Mouse (Mus musculus) frontal cortex, adult 2 months (tissue): Measurements from ENCODE around the gene Ppm1h. TPM values are rescaled to one million over a fixed set of nuclear protein-coding genes. Genes with fewer than 3 reads are reported as not detected.
A peak's percentile ranks its signal among the peaks of the same experiment; 100 is the strongest.
"Not testable (repeated sequence)": the region's sequence is repeated elsewhere in the genome, so short reads cannot be mapped to it uniquely, and the experiment has no call there.

Experiments
- DNase-seq, 2 experiments: peaks; one replicate each; pipeline ENCODE4 v3.0.0; 2022; ENCODE audit warnings: low spot score in 1 of 2; ENCODE audit errors: extremely low spot score in 1 of 2
- polyA plus RNA-seq: library from polyadenylated mRNA; depleted of rRNA; stranded (reverse); fragments of >200 nt; gene quantifications from 2 replicates; pipeline ENCODE4 v1.2.3, GENCODE M21; 2012

Gene Ppm1h
- polyA plus RNA-seq, 1 experiment = 29.9 TPM

DNA sequence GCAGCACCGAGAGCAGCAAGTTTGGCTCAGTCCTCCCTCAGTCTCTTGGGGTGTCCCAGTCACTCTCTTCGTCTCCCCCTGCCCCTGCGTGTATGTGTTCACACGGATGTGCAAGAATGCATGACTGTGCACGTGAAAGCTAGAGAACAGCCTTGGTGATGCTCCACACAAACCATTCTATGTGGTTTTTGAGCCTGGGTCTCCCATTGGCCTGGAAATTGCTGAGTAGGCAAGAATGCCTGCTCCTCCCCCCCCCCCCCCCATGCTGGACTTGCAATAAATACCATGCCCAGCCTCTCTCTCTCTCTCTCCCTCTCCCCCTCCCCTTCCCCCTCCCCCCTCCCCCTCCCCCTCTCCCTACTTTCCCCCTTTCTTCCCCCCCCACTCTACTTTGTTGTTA is 280.1 kb downstream of the Ppm1h start:
- DNase-seq = no peak

DNA sequence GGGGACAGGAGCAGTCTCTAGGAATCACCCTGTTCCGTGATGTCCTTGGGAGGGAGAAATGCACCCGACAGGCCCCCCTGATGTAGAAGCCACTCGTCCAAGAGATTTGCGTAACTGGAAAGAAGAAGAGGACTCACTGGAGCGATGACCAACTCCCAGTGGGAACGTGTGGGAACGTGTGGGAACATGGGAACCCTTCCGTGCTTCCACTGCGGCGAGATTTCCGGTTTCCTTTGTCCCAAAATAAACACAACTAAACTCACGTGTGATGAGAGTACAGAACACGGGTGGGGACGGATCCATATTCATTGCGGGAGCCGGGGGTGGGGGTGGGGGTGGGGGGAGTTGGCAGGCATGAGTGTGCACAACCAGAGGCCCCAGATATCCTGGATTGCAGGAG is 281.7 kb downstream of the Ppm1h start:
- no peak for DNase-seq

DNA sequence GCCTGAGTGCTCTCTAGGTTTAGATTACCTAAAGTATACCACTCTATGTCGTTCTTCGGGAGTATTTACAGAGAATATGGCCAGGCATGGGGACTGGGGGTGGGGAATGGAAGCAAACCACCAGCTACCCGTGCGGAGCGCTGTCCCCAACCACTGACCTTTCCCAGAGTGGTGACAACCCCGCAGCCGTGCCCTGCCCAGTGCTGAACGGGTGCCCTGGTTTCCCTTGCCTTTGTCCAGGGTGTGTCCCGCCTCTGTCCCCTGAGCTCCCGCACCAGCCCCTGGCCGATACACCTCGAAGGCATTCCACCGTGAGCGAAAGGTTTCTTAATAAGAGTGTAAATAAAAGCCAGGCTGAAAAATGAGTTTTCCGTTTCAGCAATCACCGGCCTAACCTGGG is 282.2 kb downstream of the Ppm1h start:
- no peak for DNase-seq

DNA sequence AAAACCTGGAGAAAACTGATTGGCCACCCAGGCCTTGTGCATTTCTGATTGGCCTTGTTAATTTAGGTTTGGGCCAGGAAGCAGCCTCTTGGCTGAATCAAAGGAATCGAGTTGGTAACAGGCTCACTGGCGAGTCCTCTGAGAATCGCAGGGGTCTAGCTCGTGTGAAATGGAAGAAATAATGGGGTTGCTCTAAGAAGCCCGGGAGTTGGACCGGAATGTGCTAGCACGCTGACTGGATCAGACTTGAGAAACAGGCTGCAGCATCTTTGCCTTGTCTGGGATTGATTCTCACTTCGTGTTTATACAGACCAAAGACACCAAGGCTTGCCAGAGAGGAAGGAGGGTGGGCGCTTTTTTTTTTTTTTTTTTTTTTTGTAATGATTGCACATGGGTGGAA is 282.9 kb downstream of the Ppm1h start:
- no peak for DNase-seq

DNA sequence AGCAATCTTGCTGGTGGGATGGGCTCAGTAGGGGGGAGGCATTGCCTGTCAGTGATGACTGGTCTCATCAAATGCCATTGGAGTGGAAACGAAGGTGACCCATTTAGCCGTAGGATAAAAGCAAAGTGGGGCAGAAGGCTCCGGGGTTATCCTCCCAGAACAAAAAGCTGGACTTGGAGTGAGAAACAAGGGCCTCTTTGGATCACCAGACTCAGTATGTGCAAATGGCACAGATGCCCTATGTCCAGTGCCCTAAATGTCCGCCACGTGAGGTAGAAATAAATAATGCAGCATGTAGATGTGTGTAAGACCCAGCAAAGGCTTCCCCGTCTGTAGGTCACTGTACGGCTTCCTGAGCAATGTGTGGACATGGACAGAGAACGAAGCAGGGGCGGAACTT is 284.1 kb downstream of the Ppm1h start:
- DNase-seq = no peak

DNA sequence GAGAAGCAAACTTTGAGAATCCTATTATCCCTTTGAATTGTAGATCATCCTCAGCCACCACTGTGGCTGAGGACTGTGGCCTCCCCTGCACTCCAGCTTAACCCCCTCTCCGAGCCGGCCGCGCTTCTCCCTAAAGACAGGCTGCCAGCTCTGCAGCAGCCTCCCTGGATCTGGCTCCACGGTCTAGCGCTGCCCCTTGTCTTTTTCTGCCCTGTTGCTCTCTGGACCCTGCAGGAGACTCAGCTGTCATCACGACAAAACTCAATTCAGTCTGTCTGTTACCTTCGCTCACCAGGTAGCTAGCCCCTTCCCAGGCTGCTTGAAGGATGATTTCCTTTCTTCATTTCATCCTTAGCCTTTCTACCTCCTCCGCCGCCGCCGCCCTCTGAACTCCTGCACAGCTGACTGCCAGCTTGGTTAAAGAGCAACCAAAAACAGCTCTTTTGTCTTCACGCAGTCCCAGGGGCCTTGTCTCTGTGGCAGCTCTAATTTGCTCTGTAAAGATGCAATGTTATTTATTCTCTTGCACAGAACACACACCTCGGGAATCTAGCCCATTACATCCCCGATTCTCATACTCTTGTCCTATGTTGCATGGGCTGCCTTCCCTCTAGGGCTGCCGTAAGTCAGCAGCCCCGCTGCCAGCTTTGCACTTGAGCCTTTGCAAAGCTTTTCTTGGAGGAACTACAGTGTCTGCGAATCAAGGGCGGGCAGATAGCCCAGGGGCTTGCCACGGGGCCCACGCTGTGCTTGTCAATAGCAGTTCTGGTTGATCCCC is 285.1 kb downstream of the Ppm1h start:
- no peak for DNase-seq

DNA sequence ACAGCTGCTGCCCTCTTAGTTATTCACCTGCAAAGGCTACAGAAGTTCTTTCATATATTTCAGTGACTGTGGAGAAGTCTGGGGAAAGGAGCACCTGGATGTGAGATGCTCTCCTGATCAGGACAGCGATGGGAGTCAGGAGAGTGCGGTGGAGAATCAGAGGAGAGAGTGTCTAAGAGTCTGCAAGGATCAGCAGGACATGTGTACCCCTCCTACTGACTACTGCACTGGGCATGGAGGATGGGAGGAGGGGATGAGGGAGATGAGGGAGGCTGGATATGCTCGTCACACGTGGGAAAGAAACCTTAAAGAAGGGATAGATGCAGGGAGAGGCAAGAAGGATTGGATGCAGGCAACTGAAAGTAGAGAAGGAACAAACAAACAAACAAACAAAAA is 285.7 kb downstream of the Ppm1h start:
- no peak for DNase-seq

DNA sequence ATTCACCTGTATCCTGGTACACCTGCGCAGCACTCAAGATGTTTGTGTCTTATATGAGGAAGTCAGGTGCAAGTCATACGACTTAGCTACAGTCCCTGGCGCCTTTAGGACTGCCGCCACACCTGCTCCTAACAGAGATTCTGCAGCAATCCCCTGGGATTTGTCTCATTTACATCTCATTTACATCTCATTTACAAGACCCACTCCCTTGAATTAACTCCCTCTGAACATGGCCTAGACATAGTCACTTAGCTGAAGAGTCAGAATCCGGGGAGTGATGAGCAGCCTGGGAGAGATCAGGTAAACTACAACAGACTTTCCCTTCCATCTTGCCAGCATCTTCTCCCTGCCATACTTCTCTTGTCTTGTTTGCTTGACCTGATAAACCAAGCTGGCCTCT is 287.1 kb downstream of the Ppm1h start:
- DNase-seq = not testable (repeated sequence)

DNA sequence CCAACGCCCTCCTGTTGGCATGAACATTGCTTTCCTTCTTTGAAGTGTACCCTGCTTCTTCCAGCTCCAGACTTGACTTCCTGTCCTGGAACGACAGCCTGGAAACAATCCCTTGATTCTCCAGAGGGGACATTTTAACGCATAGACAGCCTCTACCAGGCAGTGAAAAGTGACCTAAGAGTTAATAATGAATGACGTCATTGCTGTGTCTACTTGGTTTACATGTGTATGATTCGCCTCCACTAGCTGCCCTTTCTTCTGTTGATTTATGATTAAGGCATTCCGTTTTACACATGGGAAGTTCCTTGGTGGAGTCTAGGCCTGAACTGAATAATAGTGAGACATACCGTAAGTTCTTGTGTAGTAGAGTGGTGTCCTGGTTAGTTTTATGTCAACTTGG is 287.9 kb downstream of the Ppm1h start:
- no peak for DNase-seq

DNA sequence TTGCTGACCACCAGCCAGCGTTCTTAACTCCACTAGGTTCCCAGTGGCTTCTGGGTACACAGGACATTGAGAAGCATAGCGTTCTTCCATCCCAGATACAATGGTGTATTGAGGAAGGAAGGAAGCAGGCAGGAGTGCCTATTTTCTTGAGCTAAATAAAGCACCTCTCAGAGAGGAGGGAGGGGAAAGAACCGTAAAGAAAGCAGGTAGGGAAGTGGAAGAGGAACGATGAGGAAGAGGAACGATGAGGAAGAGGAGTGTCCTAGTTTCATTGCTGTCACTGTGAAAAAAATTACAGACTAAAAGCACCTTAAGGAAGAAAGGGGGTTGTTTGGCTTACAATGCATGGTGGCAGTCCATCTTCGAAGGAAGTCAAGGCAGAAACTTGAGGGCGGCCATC is 291.6 kb downstream of the Ppm1h start:
- DNase-seq = no peak

DNA sequence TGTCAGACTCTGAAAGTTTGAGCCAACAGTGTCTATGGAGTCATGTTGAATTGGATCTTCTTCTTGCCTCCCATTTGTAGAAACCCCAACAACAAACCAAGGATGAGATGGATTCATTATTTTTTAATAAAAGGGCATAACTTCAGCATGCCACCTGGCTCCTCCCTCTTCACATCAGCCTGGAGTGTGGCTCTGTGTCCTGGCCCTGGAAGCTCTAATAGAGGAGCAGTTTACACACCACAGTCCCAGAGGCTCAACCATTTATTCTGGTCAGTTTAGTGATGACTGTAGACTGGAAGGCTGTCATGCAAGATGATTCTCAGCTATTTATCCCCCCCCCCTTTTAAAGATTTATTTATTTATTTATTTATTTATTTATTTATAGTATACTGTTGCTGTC is 294.7 kb downstream of the Ppm1h start:
- DNase-seq = no peak

DNA sequence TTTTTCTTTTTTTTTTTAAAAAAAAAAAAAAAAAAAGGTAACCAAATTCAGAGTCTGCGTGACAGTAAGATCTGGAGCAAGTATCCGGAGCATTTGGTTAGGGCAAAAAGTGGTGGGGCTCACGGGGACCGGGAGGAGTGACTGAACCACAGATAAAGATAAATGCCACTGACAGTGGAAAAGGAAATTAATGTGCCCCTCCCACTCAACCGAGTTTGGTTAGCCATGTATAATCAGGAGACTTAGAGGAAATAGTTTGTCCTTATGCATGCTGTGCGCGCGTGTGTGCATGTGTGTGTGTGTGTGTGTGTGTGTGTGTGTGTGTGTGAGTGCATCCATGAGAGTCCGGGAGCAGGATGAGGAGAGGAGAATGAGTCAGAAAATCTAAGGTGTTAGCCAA is 297.5 kb downstream of the Ppm1h start:
- DNase-seq = no peak

DNA sequence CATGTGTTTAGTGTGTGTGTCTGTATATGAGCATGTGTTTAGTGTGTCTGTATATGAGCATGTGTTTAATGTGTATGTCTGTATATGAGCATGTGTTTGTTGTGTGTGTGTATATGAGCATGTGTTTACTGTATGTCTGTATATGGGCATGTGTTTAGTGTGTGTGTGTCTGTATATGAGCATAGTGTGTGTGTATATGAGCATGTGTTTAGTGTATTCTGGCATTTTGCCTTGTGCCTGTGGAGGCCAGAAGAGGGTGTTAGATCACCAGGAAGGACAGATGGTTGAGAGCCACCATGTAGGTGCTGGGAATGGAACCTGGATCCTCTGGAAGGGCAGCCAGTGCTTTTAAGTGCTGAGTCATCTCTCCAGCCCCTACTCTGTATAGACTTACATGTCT is 300.8 kb downstream of the Ppm1h start:
- DNase-seq = no peak

DNA sequence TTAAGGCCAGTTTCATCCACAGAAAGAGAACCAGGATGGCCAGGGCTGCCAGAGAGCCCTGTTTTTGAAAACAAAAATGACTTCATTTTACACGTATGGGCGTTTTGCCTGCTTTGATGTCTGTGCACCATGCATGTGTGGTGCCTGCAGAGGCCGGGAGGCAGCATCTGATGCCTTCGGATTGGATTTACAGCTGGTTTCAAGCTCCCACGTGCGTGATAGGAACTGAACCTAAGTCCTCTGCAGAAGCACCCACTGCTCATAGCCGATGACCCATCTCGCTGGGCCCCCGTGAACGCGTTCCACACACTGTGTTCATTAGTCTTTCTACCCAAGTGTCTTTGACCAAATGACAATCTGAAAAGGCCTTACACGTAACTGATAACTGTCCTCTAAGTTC is 301.6 kb downstream of the Ppm1h start:
- DNase-seq = no peak

DNA sequence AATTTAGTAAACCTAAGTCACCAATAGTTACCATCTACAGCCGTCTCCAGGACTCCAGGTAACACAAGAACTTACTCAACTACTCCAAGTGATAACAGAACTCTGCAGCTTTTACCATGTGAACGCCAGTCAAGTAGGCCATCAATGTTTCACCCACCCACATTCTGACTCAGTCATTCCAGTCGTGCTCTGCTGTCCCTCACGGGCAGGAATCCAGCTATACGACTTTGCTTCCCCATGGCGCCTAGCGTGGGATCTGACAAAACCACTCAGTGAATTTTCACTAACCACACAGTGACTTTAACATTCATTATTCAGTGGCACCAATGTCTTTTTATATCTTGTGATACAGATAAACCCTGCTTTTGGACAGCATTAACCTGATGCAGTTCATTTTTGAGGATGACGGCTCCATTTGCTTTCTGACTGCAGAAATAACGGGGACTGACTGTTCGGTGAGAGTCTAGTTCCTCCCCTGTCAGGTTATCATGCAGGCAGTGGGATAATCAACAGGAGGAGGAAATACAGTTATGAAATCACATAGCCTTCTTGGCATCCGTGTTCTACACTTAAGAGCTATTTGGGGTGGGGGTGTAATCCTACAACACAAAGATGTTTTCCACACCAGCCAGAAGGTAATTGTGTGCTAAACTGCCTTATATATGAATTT is 304.5 kb downstream of the Ppm1h start:
- DNase-seq = peak in 1 of 2 experiments; percentile 70

DNA sequence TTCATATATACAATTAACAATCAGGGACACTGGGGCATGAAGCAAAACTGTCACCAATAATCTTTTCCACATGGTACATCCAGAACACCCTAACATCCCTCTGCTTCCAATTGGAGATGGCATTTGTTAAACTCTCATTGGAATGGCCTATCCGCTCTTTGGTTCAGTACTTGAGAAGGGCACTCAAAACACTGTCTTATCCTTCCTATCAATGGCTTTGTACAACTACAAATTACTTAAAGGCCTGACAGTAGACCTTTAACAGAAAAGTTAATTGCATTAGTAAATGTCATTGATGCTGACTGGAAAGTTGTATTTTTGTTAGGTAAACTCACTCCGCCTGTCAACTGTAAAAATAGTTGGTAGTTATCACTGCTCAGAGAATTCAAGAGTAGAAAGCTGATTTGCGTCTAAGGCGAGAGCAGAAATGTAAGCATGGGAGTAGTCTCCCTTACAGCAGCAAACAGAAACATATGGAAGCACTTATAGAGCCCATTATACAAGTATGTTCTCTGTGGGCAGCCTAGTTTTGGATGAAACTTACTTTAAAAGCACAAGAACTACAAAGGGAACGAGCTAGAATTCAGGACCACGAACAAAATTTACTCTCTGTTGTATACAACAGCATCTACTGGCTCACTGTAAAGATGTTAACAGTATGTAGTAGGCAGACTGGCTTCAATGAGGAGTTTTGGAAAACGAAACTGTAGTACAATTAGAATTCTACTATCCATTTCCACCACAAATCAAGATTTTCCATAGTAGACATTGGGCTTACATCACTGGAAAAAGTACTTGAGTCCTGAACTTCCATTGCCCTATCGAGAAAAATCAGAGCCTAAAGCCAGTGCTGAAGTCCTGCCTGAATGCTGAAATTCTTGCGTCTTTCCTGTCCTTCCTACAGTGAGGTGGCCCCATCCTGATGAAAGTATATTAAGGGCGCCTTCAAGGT is 305.3 kb downstream of the Ppm1h start:
- DNase-seq = no peak

DNA sequence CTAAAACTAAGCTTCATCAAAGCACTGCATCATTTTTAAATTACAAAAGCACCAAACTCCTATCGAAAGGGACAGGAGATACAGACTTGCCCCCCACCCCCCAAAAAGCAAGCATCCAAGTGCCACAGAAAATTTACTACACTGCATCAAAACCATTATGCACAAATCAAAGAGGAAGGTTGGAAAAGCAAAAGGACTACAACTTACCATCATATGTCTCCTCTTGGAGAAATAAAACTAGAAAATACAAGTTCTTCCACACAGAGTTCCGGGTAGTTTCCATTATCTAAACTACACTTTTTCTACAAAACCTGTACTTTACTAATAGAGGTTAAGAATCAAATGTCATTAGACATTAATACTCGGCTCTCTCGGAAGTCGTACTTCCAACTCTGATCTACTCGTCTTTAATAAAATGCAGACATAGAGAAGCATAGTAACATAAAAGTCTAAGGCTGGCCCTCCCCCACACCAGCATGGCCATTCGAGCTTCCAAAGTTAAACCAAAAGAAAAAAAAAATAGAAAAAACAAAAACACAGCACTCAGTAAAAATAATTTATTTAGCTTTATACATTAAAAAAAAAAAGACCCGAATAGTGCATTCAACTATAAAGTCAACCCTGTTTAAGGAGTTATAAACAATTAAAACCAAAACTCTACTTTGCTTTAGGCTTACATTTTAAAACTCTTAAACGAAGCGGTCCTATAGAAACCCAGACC is 306.1 kb downstream of the Ppm1h start:
- no peak for DNase-seq

DNA sequence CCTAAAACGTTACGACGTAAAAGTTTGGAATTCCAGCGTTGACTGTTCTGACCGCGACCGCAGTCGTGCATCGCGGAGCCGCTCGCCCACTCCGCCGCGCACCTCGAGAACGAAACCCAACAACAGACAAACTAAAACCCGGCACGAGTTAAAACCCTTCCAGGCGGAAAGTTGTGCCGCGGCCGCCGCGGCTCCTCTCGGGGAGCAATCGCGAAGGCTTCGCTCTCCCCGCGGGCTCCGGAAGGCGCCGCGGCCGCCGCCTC is 306.6 kb downstream of the Ppm1h start:
- DNase-seq = peak in 1 of 2 experiments; percentile 34

DNA sequence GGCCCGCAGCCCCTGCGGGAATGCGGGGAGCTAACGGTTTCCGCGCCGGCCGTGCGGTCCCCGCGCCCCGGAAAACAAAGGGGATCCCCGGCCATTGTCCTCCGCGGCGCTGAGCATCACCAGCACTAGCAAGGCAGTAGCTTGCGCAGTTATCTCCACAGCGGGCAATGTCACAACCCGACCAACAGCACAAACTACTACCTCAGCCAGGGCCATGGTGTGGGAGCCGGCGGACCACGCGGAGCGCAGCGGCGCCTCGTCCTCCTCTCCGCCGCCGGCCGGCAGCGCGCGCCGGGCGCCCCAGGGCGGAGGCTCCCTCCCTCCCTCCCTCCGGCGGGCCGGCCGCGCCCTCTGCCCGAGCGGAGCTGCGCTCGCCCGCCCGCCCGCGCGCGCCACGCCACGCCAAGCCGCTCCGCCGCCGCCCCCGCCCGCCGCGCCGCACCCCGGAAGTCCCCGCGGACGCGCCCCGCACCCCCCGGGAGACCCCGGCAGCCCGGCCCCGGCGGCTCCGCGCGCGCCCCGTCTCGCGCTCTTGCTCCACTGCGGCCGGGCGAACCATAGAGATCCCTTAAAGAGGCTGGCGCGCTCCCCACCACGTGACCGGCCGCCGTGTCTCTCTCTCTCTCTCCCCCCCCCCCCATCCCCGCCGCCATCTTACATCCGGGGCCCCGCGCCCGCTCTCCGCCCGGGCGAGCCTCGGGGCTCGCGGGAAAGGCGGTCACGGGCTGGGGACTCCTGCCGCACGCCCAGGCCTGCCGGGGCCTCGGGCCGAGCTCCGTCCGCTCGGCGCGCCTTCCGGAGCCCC is 307.2 kb downstream of the Ppm1h start:
- DNase-seq = peak in 1 of 2 experiments; percentile 76
